Mouse (Mus musculus) heart, adult 2 months (tissue): ENCODE results near the gene Olfr520. TPM values are rescaled to one million over a fixed set of nuclear protein-coding genes. Genes with fewer than 3 reads are reported as not detected.

Source experiments
- DNase-seq, 2 experiments: peaks; one replicate each; pipeline ENCODE4 v3.0.0; 2021
- H3K27ac ChIP-seq: fragments of 200-600 bp; 2 replicates; pipeline ENCODE4 v1.8.1; 2022
- H3K27me3 ChIP-seq: fragments of 200-500 bp; 2 replicates; pipeline ENCODE4 v1.6.1; 2012; ENCODE audit warnings: mild to moderate bottlenecking, low read length, inconsistent platforms, mixed read lengths; ENCODE audit not compliant: control insufficient read depth, insufficient read depth
- H3K36me3 ChIP-seq: fragments of 200-500 bp; 2 replicates; pipeline ENCODE4 v1.6.1; 2012; ENCODE audit warnings: low read length, inconsistent platforms; ENCODE audit not compliant: control insufficient read depth, insufficient read depth
- H3K4me1 ChIP-seq: fragments of 200-500 bp; 2 replicates; pipeline ENCODE4 v1.6.1; 2011; ENCODE audit warnings: low read length; ENCODE audit not compliant: control insufficient read depth, insufficient read depth
- H3K4me3 ChIP-seq: fragments of 200-600 bp; 2 replicates; pipeline ENCODE4 v1.8.1; 2022
- H3K79me2 ChIP-seq: fragments of 200-500 bp; replicated peaks from 2 replicates; pipeline ENCODE4 v1.6.1; 2012; ENCODE audit warnings: mild to moderate bottlenecking, inconsistent platforms, low read length, moderate library complexity, mixed read lengths; ENCODE audit not compliant: control insufficient read depth, insufficient read depth
- H3K9ac ChIP-seq: fragments of 200-500 bp; 2 replicates; pipeline ENCODE4 v1.6.1; 2012; ENCODE audit warnings: low read depth, mild to moderate bottlenecking, control low read depth, inconsistent platforms, low read length, mixed read lengths
- CTCF ChIP-seq: fragments of 200-600 bp; IDR thresholded peaks from 2 replicates; pipeline ENCODE4 v1.8.1; 2022; ENCODE audit warnings: antibody characterized with exemption, mild to moderate bottlenecking, moderate library complexity
- EP300 ChIP-seq: fragments of 200-500 bp; IDR thresholded peaks from 2 replicates; pipeline ENCODE4 v1.6.1; 2011; ENCODE audit warnings: low read depth, low read length, control low read depth; ENCODE audit not compliant: insufficient read depth
- POLR2A ChIP-seq: fragments of 200-500 bp; IDR thresholded peaks from 2 replicates; pipeline ENCODE4 v1.6.1; 2011; ENCODE audit warnings: mild to moderate bottlenecking, low read depth, low read length, control low read depth; ENCODE audit not compliant: insufficient read depth
- WGBS: fragments of 180-500 bp; shearing (Covaris S2); methylation state at CpG from one replicate; pipeline ENCODE4 v1.1.7; 2018; 5-methylcytosine and 5-hydroxymethylcytosine counted together
- intact Hi-C: fragments of 180-260 bp; cut with DNase I; formaldehyde crosslinking; loops from one replicate; pipeline ENCODE4 v1.15.1; 2025
- polyA plus RNA-seq: library from polyadenylated mRNA; depleted of rRNA; stranded (reverse); fragments of >200 nt; gene quantifications from 2 replicates; pipeline ENCODE4 v1.2.3, GENCODE M21; 2012; rRNA removed
- total RNA-seq, 2 experiments: library from RNA; stranded (reverse); gene quantifications; 2 replicates each; pipeline ENCODE4 v1.2.3; 2021

Olfr520 gene
- total and polyA plus RNA-seq, 3 experiments, result not detected

DNA sequence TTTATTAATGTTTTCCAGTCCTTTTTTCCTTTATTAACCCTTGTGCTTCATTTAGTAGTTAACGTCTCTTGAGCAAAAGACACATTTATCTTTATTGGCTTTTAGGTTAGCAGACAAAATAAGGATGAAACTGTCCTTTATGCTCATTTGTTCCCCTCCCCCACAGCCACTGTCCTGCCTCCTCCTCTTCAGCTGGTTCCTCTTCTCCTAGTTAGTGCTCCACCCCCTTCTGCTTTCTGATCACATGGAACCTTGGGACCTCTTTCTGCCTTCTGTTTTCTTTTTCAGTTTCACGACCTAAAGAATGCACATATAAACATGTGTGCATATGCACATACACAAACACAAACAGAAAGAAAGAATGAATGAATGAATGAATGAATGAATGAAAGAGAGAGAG is 51.8 kb downstream of the Olfr520 start:
- H3K4me3 ChIP-seq, result no peak overlapping the region
- intact Hi-C loops, result no loop called here
- no peaks in the 10 kb centered on the region for H3K27me3 ChIP-seq
- H3K9ac ChIP-seq, result no peak overlapping the region
- H3K36me3 ChIP-seq, result no peaks in the 10 kb centered on the region
- no peak overlapping the region for H3K27ac ChIP-seq
- no peak for TF ChIP-seq CTCF
- H3K79me2 ChIP-seq, result no peaks in the 10 kb centered on the region
- H3K4me1 ChIP-seq, result no peaks in the 10 kb centered on the region
- 70% methylated on average over 2 of the region's 2 CpGs for WGBS
- DNase-seq, result no peak

GRCm38 (mm10) chr7:99783421-99783820 is 53.3 kb downstream of the Olfr520 start:
- Histone ChIP-seq H3K4me3 (no peak overlapping the region), H3K27ac (no peak overlapping the region), H3K9ac (no peak overlapping the region), H3K79me2 (no peaks in the 10 kb centered on the region), H3K27me3 (no peaks in the 10 kb centered on the region), H3K36me3 (no peaks in the 10 kb centered on the region), H3K4me1 (peaks cover 2% of the 10 kb centered on the region)
- 91% methylated on average over 7 of the region's 7 CpGs for WGBS
- intact Hi-C loops, result no loop called here
- DNase-seq, result no peak
- TF ChIP-seq CTCF (no peak), EP300 (no peak), POLR2A (no peak)

DNA sequence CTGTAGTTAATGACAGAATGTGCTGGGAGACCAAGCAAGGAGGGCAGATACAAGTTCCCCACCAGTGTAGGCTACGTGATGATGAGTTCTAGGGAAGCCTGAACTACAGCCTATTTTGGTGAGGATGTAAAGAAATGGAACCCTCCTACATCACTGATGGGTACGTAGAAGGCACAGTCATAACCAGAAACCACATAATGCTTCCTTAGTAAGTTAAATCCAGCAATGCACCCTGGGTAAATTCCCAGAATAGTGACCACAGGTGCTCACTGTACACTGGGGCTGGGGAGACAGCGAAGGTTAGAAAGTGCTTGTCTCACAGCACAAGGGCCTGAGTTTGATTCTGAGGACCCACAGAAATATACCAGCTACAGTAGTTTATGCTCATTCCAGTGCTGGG is 55.5 kb downstream of the Olfr520 start:
- H3K79me2 ChIP-seq, result no peaks in the 10 kb centered on the region
- no peaks in the 10 kb centered on the region for H3K36me3 ChIP-seq
- WGBS, result 79% methylated on average over 3 of the region's 3 CpGs
- H3K4me1 ChIP-seq, result peaks cover 2% of the 10 kb centered on the region
- no peak overlapping the region for H3K9ac ChIP-seq
- no peaks in the 10 kb centered on the region for H3K27me3 ChIP-seq
- H3K4me3 ChIP-seq, result no peak overlapping the region
- intact Hi-C loops, result no loop called here
- no peak for TF ChIP-seq CTCF
- no peak for TF ChIP-seq EP300
- TF ChIP-seq POLR2A, result no peak
- H3K27ac ChIP-seq, result no peak overlapping the region
- no peak for DNase-seq

Other genes starting within 250 kb of the Olfr520 start
- 100 to 1,000 TPM; 316 to 361 TPM for gene Rps3, start 246.5 kb upstream of the Olfr520 start, total RNA-seq
- gene Rps3, start 246.5 kb upstream of the Olfr520 start, polyA plus RNA-seq, result 196 and 320 TPM in 2 replicates
- 10 to 100 TPM; 15.6 to 22.4 TPM for gene Arrb1, start 194.8 kb upstream of the Olfr520 start, total RNA-seq
- gene Arrb1, start 194.8 kb upstream of the Olfr520 start, polyA plus RNA-seq, result 16.1 and 22.5 TPM in 2 replicates
- 1 to 10 TPM; 3.3 to 3.4 TPM for gene Tpbgl, start 103.2 kb upstream of the Olfr520 start, total RNA-seq
- 3.5 and 5.1 TPM in 2 replicates for gene Tpbgl, start 103.2 kb upstream of the Olfr520 start, polyA plus RNA-seq
- 10 to 100 TPM in 1 of 2 experiments, 1 to 10 TPM in 1; 8.5 to 10.1 TPM for gene Slco2b1, start 18.9 kb upstream of the Olfr520 start, total RNA-seq
- gene Slco2b1, start 18.9 kb upstream of the Olfr520 start, polyA plus RNA-seq, result 11.7 and 14.4 TPM in 2 replicates
- not detected for gene Olfr521, start 33.2 kb downstream of the Olfr520 start, total RNA-seq
- gene Olfr521, start 33.2 kb downstream of the Olfr520 start, polyA plus RNA-seq, result not detected in 2 replicates
- gene Neu3, start 98.1 kb downstream of the Olfr520 start, total RNA-seq, result 1 to 10 TPM; 4.2 to 4.5 TPM
- 3.1 and 5.8 TPM in 2 replicates for gene Neu3, start 98.1 kb downstream of the Olfr520 start, polyA plus RNA-seq
- under 1 TPM in 1 of 2 experiments, not detected in 1; 0.10 TPM for gene Xrra1, start 128.8 kb downstream of the Olfr520 start, total RNA-seq
- 0.14 TPM in 1 of 2 replicates, not detected in the other for gene Xrra1, start 128.8 kb downstream of the Olfr520 start, polyA plus RNA-seq
- 10 to 100 TPM; 58.8 to 60.9 TPM for gene Spcs2, start 133.2 kb downstream of the Olfr520 start, total RNA-seq
- 21.0 and 40.0 TPM in 2 replicates for gene Spcs2, start 133.2 kb downstream of the Olfr520 start, polyA plus RNA-seq